ENCODE assay signal across 27 mouse cellular contexts in genomic region chr11:102311966-102312365, GRCm38 (mm10). TPM values are rescaled to one million over a fixed set of nuclear protein-coding genes. Genes with fewer than 3 reads are reported as not detected.
A peak's percentile ranks its signal among the peaks of the same experiment; 100 is the strongest.
DNase-seq lines count a peak whose midpoint lies in the region; ATAC-seq and TF ChIP-seq lines count a peak whose summit lies in the region.
"Had no signal": no experiment of that assay in that cellular context is flagged by ENCODE, and none has a peak within 500 bp of the region (broad histone marks: within the 10 kb centered on the region; RNA-seq: fewer than 3 reads in every experiment).

No protein-coding gene starts in this region.

- no peak for TF ChIP-seq POLR2A in myocyte (IDR thresholded peaks at IDR 0.05; ENCODE audit: insufficient read length, low read depth)

- peaks cover 21% of the 10 kb centered on the region for H3K4me1 ChIP-seq in forebrain, embryonic 11.5 days (replicated peaks; ENCODE audit: control insufficient read depth, insufficient read depth, low read length)
- H3K4me1 ChIP-seq in forebrain, postnatal 0 days (ENCODE audit: insufficient read depth) = peaks cover 9% of the 10 kb centered on the region; the same call in 1 of the 2 replicates
- H3K4me1 ChIP-seq in hindbrain, embryonic 13.5 days (replicated peaks) = peaks cover 43% of the 10 kb centered on the region
- H3K4me1 ChIP-seq in hindbrain, embryonic 16.5 days (ENCODE audit: control insufficient read depth, insufficient read depth, low read depth, low read length) = peaks cover 23% of the 10 kb centered on the region
- peaks cover 46% of the 10 kb centered on the region for H3K4me1 ChIP-seq in neural tube, embryonic 13.5 days (replicated peaks)
- H3K4me1 ChIP-seq in neural tube, embryonic 15.5 days = peaks cover 31% of the 10 kb centered on the region

- no peak overlapping the region for H3K4me2 ChIP-seq in forebrain, embryonic 11.5 days (ENCODE audit: low read depth, low read length, severe bottlenecking)
- H3K4me2 ChIP-seq in forebrain, postnatal 0 days (ENCODE audit: low read depth) = no peak overlapping the region
- no peak overlapping the region for H3K4me2 ChIP-seq in hindbrain, embryonic 13.5 days
- H3K4me2 ChIP-seq in hindbrain, embryonic 16.5 days (ENCODE audit: low read length) = no peak overlapping the region
- no peak overlapping the region for H3K4me2 ChIP-seq in neural tube, embryonic 13.5 days
- no peak overlapping the region for H3K4me2 ChIP-seq in neural tube, embryonic 15.5 days
- no peak overlapping the region for H3K4me2 ChIP-seq in myocyte (ENCODE audit: low read depth)
- H3K4me2 ChIP-seq: embryonic facial prominence, embryonic 12.5 days; lung, embryonic 15.5 days; midbrain, embryonic 13.5 days had no signal

- H3K9me3 ChIP-seq in forebrain, embryonic 11.5 days (ENCODE audit: control insufficient read depth, low read length) = no peaks in the 10 kb centered on the region
- H3K9me3 ChIP-seq in forebrain, postnatal 0 days (ENCODE audit: low read length) = no peaks in the 10 kb centered on the region
- H3K9me3 ChIP-seq in hindbrain, embryonic 13.5 days = no peaks in the 10 kb centered on the region
- no peaks in the 10 kb centered on the region for H3K9me3 ChIP-seq in hindbrain, embryonic 16.5 days (ENCODE audit: control insufficient read depth, low read length)
- no peaks in the 10 kb centered on the region for H3K9me3 ChIP-seq in neural tube, embryonic 13.5 days
- no peaks in the 10 kb centered on the region for H3K9me3 ChIP-seq in neural tube, embryonic 15.5 days (replicated peaks)
- H3K9me3 ChIP-seq: embryonic facial prominence, embryonic 12.5 days; forebrain, embryonic 10.5 days; lung, embryonic 15.5 days; midbrain, embryonic 13.5 days had no signal

- peak; percentile 44 for DNase-seq in forebrain, embryonic 11.5 days (ENCODE audit: low spot score)
- no peak for DNase-seq in forebrain, postnatal 0 days
- DNase-seq in cerebellum, adult 9-10 months = no peak
- DNase-seq: adrenal gland, adult 8-10 months; cerebellum, adult 11 months; embryo, embryonic 11 days; gastrocnemius, postnatal 14 days; heart, postnatal 14 days; kidney, adult 8-10 months; kidney, postnatal 4 days; right cerebral cortex, adult 18-20 months; right cerebral cortex, postnatal 4 days; thymus, adult 2 months; thymus, postnatal 36 days had no signal

- ATAC-seq in forebrain, embryonic 11.5 days (replicated peaks; ENCODE audit: low FRiP score) = no peak
- no peak for ATAC-seq in forebrain, postnatal 0 days
- no peak for ATAC-seq in hindbrain, embryonic 13.5 days (ENCODE audit: low FRiP score)
- no peak for ATAC-seq in hindbrain, embryonic 16.5 days
- ATAC-seq in neural tube, embryonic 13.5 days (ENCODE audit: low read depth) = no peak
- no peak for ATAC-seq in neural tube, embryonic 15.5 days (ENCODE audit: low FRiP score)
- ATAC-seq: activated CD4-positive, CD25-positive, alpha-beta regulatory T cell, adult 4 months; intestine, embryonic 16.5 days; midbrain, embryonic 13.5 days had no signal

- H3K27ac ChIP-seq in forebrain, embryonic 11.5 days (ENCODE audit: low read depth, low read length) = no peak overlapping the region
- no peak overlapping the region for H3K27ac ChIP-seq in forebrain, postnatal 0 days (ENCODE audit: low read depth, low read length)
- no peak overlapping the region for H3K27ac ChIP-seq in hindbrain, embryonic 13.5 days
- no peak overlapping the region for H3K27ac ChIP-seq in hindbrain, embryonic 16.5 days (ENCODE audit: low read depth, low read length)
- H3K27ac ChIP-seq in neural tube, embryonic 13.5 days (replicated peaks) = no peak overlapping the region
- H3K27ac ChIP-seq in neural tube, embryonic 15.5 days (replicated peaks) = no peak overlapping the region
- H3K27ac ChIP-seq: embryonic facial prominence, embryonic 12.5 days; kidney, postnatal 0 days; lung, embryonic 15.5 days; midbrain, embryonic 13.5 days had no signal

- H3K9ac ChIP-seq in forebrain, embryonic 11.5 days (ENCODE audit: low read length) = no peak overlapping the region
- H3K9ac ChIP-seq in forebrain, postnatal 0 days = no peak overlapping the region
- peak overlapping the region; percentile 51 for H3K9ac ChIP-seq in hindbrain, embryonic 13.5 days
- H3K9ac ChIP-seq in hindbrain, embryonic 16.5 days (ENCODE audit: low read depth, low read length) = no peak overlapping the region
- H3K9ac ChIP-seq in neural tube, embryonic 13.5 days = 0 out of 2 replicates have a peak overlapping the region, but pooled peaks have one; percentile 8
- no peak overlapping the region for H3K9ac ChIP-seq in neural tube, embryonic 15.5 days (replicated peaks)
- H3K9ac ChIP-seq: lung, embryonic 15.5 days had no signal

- no peak overlapping the region for H3ac ChIP-seq in myocyte (ENCODE audit: control insufficient read depth, insufficient read length)

- 93% methylated on average over 4 of the region's 4 CpGs for WGBS in forebrain, embryonic 11.5 days
- 84% methylated on average over 4 of the region's 4 CpGs for WGBS in forebrain, postnatal 0 days
- WGBS in hindbrain, embryonic 13.5 days = 92% methylated on average over 4 of the region's 4 CpGs
- 85% methylated on average over 4 of the region's 4 CpGs for WGBS in hindbrain, embryonic 16.5 days
- 89% methylated on average over 4 of the region's 4 CpGs for WGBS in neural tube, embryonic 13.5 days
- WGBS in neural tube, embryonic 15.5 days = 85% methylated on average over 4 of the region's 4 CpGs

- no peak overlapping the region for H3K4me3 ChIP-seq in forebrain, embryonic 11.5 days (ENCODE audit: low read depth, low read length)
- H3K4me3 ChIP-seq in forebrain, postnatal 0 days (ENCODE audit: low read depth, low read length) = no peak overlapping the region
- no peak overlapping the region for H3K4me3 ChIP-seq in hindbrain, embryonic 13.5 days
- H3K4me3 ChIP-seq in hindbrain, embryonic 16.5 days (ENCODE audit: low read length) = no peak overlapping the region
- no peak overlapping the region for H3K4me3 ChIP-seq in neural tube, embryonic 13.5 days
- H3K4me3 ChIP-seq in neural tube, embryonic 15.5 days (replicated peaks) = no peak overlapping the region
- no peak overlapping the region for H3K4me3 ChIP-seq in myocyte
- H3K4me3 ChIP-seq: embryonic facial prominence, embryonic 12.5 days; lung, embryonic 15.5 days; midbrain, embryonic 13.5 days had no signal

- TF ChIP-seq CTCF in forebrain, postnatal 0 days (IDR thresholded peaks at IDR 0.05; ENCODE audit: low read depth) = no peak

- peaks cover 12% of the 10 kb centered on the region for H3K36me3 ChIP-seq in forebrain, embryonic 11.5 days (ENCODE audit: control insufficient read depth, insufficient read depth, low read length)
- H3K36me3 ChIP-seq in forebrain, postnatal 0 days (ENCODE audit: insufficient read depth) = peaks cover 60% of the 10 kb centered on the region
- H3K36me3 ChIP-seq in hindbrain, embryonic 13.5 days = peaks cover 76% of the 10 kb centered on the region
- H3K36me3 ChIP-seq in hindbrain, embryonic 16.5 days (ENCODE audit: control insufficient read depth, insufficient read depth, low read length) = peaks cover 45% of the 10 kb centered on the region
- H3K36me3 ChIP-seq in neural tube, embryonic 13.5 days = peaks cover 82% of the 10 kb centered on the region
- H3K36me3 ChIP-seq in neural tube, embryonic 15.5 days = peaks cover 61% of the 10 kb centered on the region
- peaks cover 14% of the 10 kb centered on the region for H3K36me3 ChIP-seq in myocyte (ENCODE audit: control insufficient read depth, insufficient read depth)

- H3K79me2 ChIP-seq in myocyte (ENCODE audit: control insufficient read depth, insufficient read depth) = peaks cover 17% of the 10 kb centered on the region

- H3K27me3 ChIP-seq in forebrain, embryonic 11.5 days (ENCODE audit: control insufficient read depth, insufficient read depth, low read length) = no peaks in the 10 kb centered on the region
- H3K27me3 ChIP-seq in forebrain, postnatal 0 days (ENCODE audit: insufficient read depth, low read length) = no peaks in the 10 kb centered on the region
- no peaks in the 10 kb centered on the region for H3K27me3 ChIP-seq in hindbrain, embryonic 13.5 days
- no peaks in the 10 kb centered on the region for H3K27me3 ChIP-seq in hindbrain, embryonic 16.5 days (replicated peaks; ENCODE audit: control insufficient read depth, insufficient read depth, low read length)
- no peaks in the 10 kb centered on the region for H3K27me3 ChIP-seq in neural tube, embryonic 13.5 days
- no peaks in the 10 kb centered on the region for H3K27me3 ChIP-seq in neural tube, embryonic 15.5 days (replicated peaks)
- H3K27me3 ChIP-seq in myocyte (ENCODE audit: control insufficient read depth, insufficient read depth, insufficient read length) = no peaks in the 10 kb centered on the region
- H3K27me3 ChIP-seq: embryonic facial prominence, embryonic 12.5 days; lung, embryonic 15.5 days; midbrain, embryonic 13.5 days had no signal

RNA-seq across cellular contexts. Expression of gene Ubtf, which starts 7.6 kb away (rescaled TPM):
- 109 and 111 TPM in 2 replicates for polyA plus RNA-seq in forebrain, embryonic 11.5 days (2014; fragmentation: Nextera tagmentation; extraction: Ambion mirVana)
- 94.3 and 109 TPM in 2 replicates for total RNA-seq in forebrain, postnatal 0 days (2014; rRNA removed)
- polyA plus RNA-seq in forebrain, postnatal 0 days (2015; fragmentation: Nextera tagmentation; extraction: Ambion mirVana) = 73.2 and 78.7 TPM in 2 replicates
- 77.1 and 82.7 TPM in 2 replicates for polyA plus RNA-seq in hindbrain, embryonic 13.5 days (2015; fragmentation: Nextera tagmentation; extraction: Ambion mirVana)
- 70.4 and 76.8 TPM in 2 replicates for polyA plus RNA-seq in hindbrain, embryonic 16.5 days (2015; fragmentation: Nextera tagmentation; extraction: Ambion mirVana)
- 78.2 and 83.9 TPM in 2 replicates for polyA plus RNA-seq in neural tube, embryonic 13.5 days (2015; fragmentation: Nextera tagmentation; extraction: Ambion mirVana)
- 68.9 and 79.5 TPM in 2 replicates for polyA plus RNA-seq in neural tube, embryonic 15.5 days (2015; fragmentation: Nextera tagmentation; extraction: Ambion mirVana)
- 58.6 TPM for polyA plus RNA-seq in myocyte (2012; fragmentation: generic; extraction: Trizol)

RNA-seq across cellular contexts. Expression of gene Atxn7l3, which starts 15.5 kb away (rescaled TPM):
- 20.8 and 21.7 TPM in 2 replicates for polyA plus RNA-seq in forebrain, embryonic 11.5 days (2014; fragmentation: Nextera tagmentation; extraction: Ambion mirVana)
- 162 and 167 TPM in 2 replicates for total RNA-seq in forebrain, postnatal 0 days (2014; rRNA removed)
- polyA plus RNA-seq in forebrain, postnatal 0 days (2015; fragmentation: Nextera tagmentation; extraction: Ambion mirVana) = 24.3 and 26.2 TPM in 2 replicates
- 29.2 and 29.9 TPM in 2 replicates for polyA plus RNA-seq in hindbrain, embryonic 13.5 days (2015; fragmentation: Nextera tagmentation; extraction: Ambion mirVana)
- 26.6 and 29.2 TPM in 2 replicates for polyA plus RNA-seq in hindbrain, embryonic 16.5 days (2015; fragmentation: Nextera tagmentation; extraction: Ambion mirVana)
- polyA plus RNA-seq in neural tube, embryonic 13.5 days (2015; fragmentation: Nextera tagmentation; extraction: Ambion mirVana) = 26.7 and 30.6 TPM in 2 replicates
- 27.2 and 28.1 TPM in 2 replicates for polyA plus RNA-seq in neural tube, embryonic 15.5 days (2015; fragmentation: Nextera tagmentation; extraction: Ambion mirVana)
- 39.5 TPM for polyA plus RNA-seq in myocyte (2012; fragmentation: generic; extraction: Trizol)

RNA-seq across cellular contexts. Expression of gene Tmub2, which starts 27.2 kb away (rescaled TPM):
- polyA plus RNA-seq in forebrain, embryonic 11.5 days (2014; fragmentation: Nextera tagmentation; extraction: Ambion mirVana) = 50.0 and 58.5 TPM in 2 replicates
- total RNA-seq in forebrain, postnatal 0 days (2014; rRNA removed) = 72.5 and 77.4 TPM in 2 replicates
- 63.0 and 67.0 TPM in 2 replicates for polyA plus RNA-seq in forebrain, postnatal 0 days (2015; fragmentation: Nextera tagmentation; extraction: Ambion mirVana)
- polyA plus RNA-seq in hindbrain, embryonic 13.5 days (2015; fragmentation: Nextera tagmentation; extraction: Ambion mirVana) = 81.3 and 82.8 TPM in 2 replicates
- 81.6 and 85.0 TPM in 2 replicates for polyA plus RNA-seq in hindbrain, embryonic 16.5 days (2015; fragmentation: Nextera tagmentation; extraction: Ambion mirVana)
- polyA plus RNA-seq in neural tube, embryonic 13.5 days (2015; fragmentation: Nextera tagmentation; extraction: Ambion mirVana) = 79.6 and 81.4 TPM in 2 replicates
- polyA plus RNA-seq in neural tube, embryonic 15.5 days (2015; fragmentation: Nextera tagmentation; extraction: Ambion mirVana) = 79.8 and 83.7 TPM in 2 replicates
- polyA plus RNA-seq in myocyte (2012; fragmentation: generic; extraction: Trizol) = 39.5 TPM

RNA-seq across cellular contexts. Expression of gene Asb16, which starts 43.4 kb away (rescaled TPM):
- not detected in 2 replicates for polyA plus RNA-seq in forebrain, embryonic 11.5 days (2014; fragmentation: Nextera tagmentation; extraction: Ambion mirVana)
- 0.54 and 1.4 TPM in 2 replicates for total RNA-seq in forebrain, postnatal 0 days (2014; rRNA removed)
- 0.11 TPM in 1 of 2 replicates, not detected in the other for polyA plus RNA-seq in forebrain, postnatal 0 days (2015; fragmentation: Nextera tagmentation; extraction: Ambion mirVana)
- not detected in 2 replicates for polyA plus RNA-seq in hindbrain, embryonic 13.5 days (2015; fragmentation: Nextera tagmentation; extraction: Ambion mirVana)
- polyA plus RNA-seq in hindbrain, embryonic 16.5 days (2015; fragmentation: Nextera tagmentation; extraction: Ambion mirVana) = 0.09 and 0.11 TPM in 2 replicates
- polyA plus RNA-seq in neural tube, embryonic 13.5 days (2015; fragmentation: Nextera tagmentation; extraction: Ambion mirVana) = not detected in 2 replicates
- polyA plus RNA-seq in neural tube, embryonic 15.5 days (2015; fragmentation: Nextera tagmentation; extraction: Ambion mirVana) = 0.10 and 0.12 TPM in 2 replicates
- 5.1 TPM for polyA plus RNA-seq in myocyte (2012; fragmentation: generic; extraction: Trizol)
- total RNA-seq: neutrophil, adult 5-6 weeks had no signal
- polyA plus RNA-seq: activated CD4-positive, CD25-positive, alpha-beta regulatory T cell, adult 4 months; kidney, postnatal 0 days; midbrain, embryonic 13.5 days had no signal

RNA-seq across cellular contexts. Expression of gene Slc4a1, which starts 54.0 kb away (rescaled TPM):
- 33.8 and 36.8 TPM in 2 replicates for polyA plus RNA-seq in forebrain, embryonic 11.5 days (2014; fragmentation: Nextera tagmentation; extraction: Ambion mirVana)
- 0.24 and 1.2 TPM in 2 replicates for total RNA-seq in forebrain, postnatal 0 days (2014; rRNA removed)
- polyA plus RNA-seq in forebrain, postnatal 0 days (2015; fragmentation: Nextera tagmentation; extraction: Ambion mirVana) = 0.50 and 0.68 TPM in 2 replicates
- 4.4 and 5.0 TPM in 2 replicates for polyA plus RNA-seq in hindbrain, embryonic 13.5 days (2015; fragmentation: Nextera tagmentation; extraction: Ambion mirVana)
- polyA plus RNA-seq in hindbrain, embryonic 16.5 days (2015; fragmentation: Nextera tagmentation; extraction: Ambion mirVana) = 1.4 and 3.2 TPM in 2 replicates
- polyA plus RNA-seq in neural tube, embryonic 13.5 days (2015; fragmentation: Nextera tagmentation; extraction: Ambion mirVana) = 4.2 and 4.9 TPM in 2 replicates
- polyA plus RNA-seq in neural tube, embryonic 15.5 days (2015; fragmentation: Nextera tagmentation; extraction: Ambion mirVana) = 2.5 and 3.5 TPM in 2 replicates
- not detected for polyA plus RNA-seq in myocyte (2012; fragmentation: generic; extraction: Trizol)

Comparison
In these comparisons a context has a peak if more than half of its experiments do, and no peak if none do; other contexts are left out.
1. H3K9ac ChIP-seq: peak in hindbrain, embryonic 13.5 days (single experiment) and neural tube, embryonic 13.5 days (single experiment); none in forebrain, embryonic 11.5 days (single experiment), forebrain, postnatal 0 days (single experiment), hindbrain, embryonic 16.5 days (single experiment) and neural tube, embryonic 15.5 days (single experiment).